Mouse (Mus musculus): ENCODE measurements around the gene Ppp1r16b. TPM values are rescaled to one million over a fixed set of nuclear protein-coding genes. Genes with fewer than 3 reads are reported as not detected.

Ppp1r16b gene
- 81.9 TPM for polyA plus RNA-seq (2017; shearing (Covaris generic))

GRCm38 (mm10) chr2:158665098-158665497, at the start of gene Ppp1r16b:
Ppp1r16b (plus strand) TSS chr2:158665398.

GRCm38 (mm10) chr2:158624718-158625222, 40.4 kb upstream of the Ppp1r16b start, which contains the start of gene Actr5:
Actr5 (plus strand) TSS chr2:158624888.

GRCm38 (mm10) chr2:158767742-158768339, 102.6 kb downstream of the Ppp1r16b start, which contains the start of gene Fam83d:
Fam83d (plus strand) TSS chr2:158768093.

DNA sequence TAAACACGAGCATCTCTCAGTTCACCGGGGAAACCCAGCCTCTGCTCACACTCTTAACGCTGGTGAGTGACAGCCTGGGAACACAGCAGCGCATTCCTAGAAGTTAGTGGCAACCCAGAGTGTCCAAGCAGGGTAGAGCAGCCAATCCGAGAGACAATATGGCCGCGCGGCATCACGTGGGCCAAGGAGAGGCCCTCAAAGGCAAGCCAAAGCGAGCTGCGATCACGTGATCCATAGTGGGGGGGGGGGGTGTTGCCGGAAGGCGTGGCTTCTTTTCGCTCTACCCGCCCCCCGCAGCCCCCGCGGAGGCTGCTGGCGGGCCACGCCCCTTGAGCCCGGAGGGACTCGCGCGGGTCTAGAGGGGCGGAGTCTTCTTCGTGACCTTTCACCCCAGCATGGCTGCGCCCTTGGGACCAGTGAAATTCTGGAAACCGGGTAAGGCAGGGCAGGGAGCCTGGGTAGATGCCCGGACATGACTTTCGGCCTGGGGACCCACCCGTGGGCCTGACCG, 129.4 kb downstream of the Ppp1r16b start, which contains the start of gene Dhx35:
Dhx35 (plus strand) TSS at position 314 of the 511 bp plus-strand sequence.

Other genes with a start within 250 kb of the Ppp1r16b start
- gene Adig, start 162.8 kb upstream of the Ppp1r16b start, polyA plus RNA-seq (2017; shearing (Covaris generic)): 1.00 TPM
- not detected for gene Arhgap40, start 152.6 kb upstream of the Ppp1r16b start, polyA plus RNA-seq (2017; shearing (Covaris generic))
- gene Slc32a1, start 54.6 kb upstream of the Ppp1r16b start, polyA plus RNA-seq (2017; shearing (Covaris generic)): 0.27 TPM
- 56.7 TPM for gene Actr5, start 40.5 kb upstream of the Ppp1r16b start, polyA plus RNA-seq (2017; shearing (Covaris generic))
- gene Fam83d, start 102.7 kb downstream of the Ppp1r16b start, polyA plus RNA-seq (2017; shearing (Covaris generic)): 6.4 TPM
- gene Dhx35, start 129.4 kb downstream of the Ppp1r16b start, polyA plus RNA-seq (2017; shearing (Covaris generic)): 13.3 TPM